Mouse (Mus musculus) adipocyte (in vitro differentiated cells): Measurements from ENCODE around the gene Tenm2.

ENCODE experiments used
- DNase-seq: peaks from one replicate; pipeline ENCODE4 v3.0.0-alpha.2; 2016; ENCODE audit warnings: low spot score

Tenm2 gene

GRCm38 (mm10) chr11:37079403-37079802 is 156.4 kb downstream of the Tenm2 start:
- DNase-seq: no peak

GRCm38 (mm10) chr11:37076989-37077598 is 158.7 kb downstream of the Tenm2 start:
- DNase-seq: no peak

- DNase-seq: no peak
Measured at GRCm38 (mm10) chr11:37075349-37075748, 160.4 kb downstream of the Tenm2 start.

- DNase-seq: no peak
Measured at GRCm38 (mm10) chr11:37065459-37065858, 170.3 kb downstream of the Tenm2 start.

GRCm38 (mm10) chr11:37046671-37047070 is 189.1 kb downstream of the Tenm2 start:
- DNase-seq: no peak

- DNase-seq: no peak
Measured at GRCm38 (mm10) chr11:37041259-37041658, 194.5 kb downstream of the Tenm2 start.

GRCm38 (mm10) chr11:37039283-37039682 is 196.5 kb downstream of the Tenm2 start:
- DNase-seq: no peak

- DNase-seq: no peak
Measured at GRCm38 (mm10) chr11:37031305-37032055, 204.3 kb downstream of the Tenm2 start.

- no peak for DNase-seq
Measured at GRCm38 (mm10) chr11:37011900-37012299, 223.9 kb downstream of the Tenm2 start.

- DNase-seq: no peak
Measured at GRCm38 (mm10) chr11:37009243-37009642, 226.5 kb downstream of the Tenm2 start.

- DNase-seq: no peak
Measured at GRCm38 (mm10) chr11:36997668-36998067, 238.1 kb downstream of the Tenm2 start.

- DNase-seq: no peak
Measured at GRCm38 (mm10) chr11:36990895-36991294, 244.9 kb downstream of the Tenm2 start.

GRCm38 (mm10) chr11:36988776-36989565 is 246.8 kb downstream of the Tenm2 start:
- no peak for DNase-seq

- DNase-seq: no peak
Measured at GRCm38 (mm10) chr11:36974142-36974541, 261.6 kb downstream of the Tenm2 start.

GRCm38 (mm10) chr11:36958102-36958501 is 277.7 kb downstream of the Tenm2 start:
- no peak for DNase-seq

- DNase-seq: no peak
Measured at GRCm38 (mm10) chr11:36941429-36941828, 294.3 kb downstream of the Tenm2 start.

- no peak for DNase-seq
Measured at GRCm38 (mm10) chr11:36940557-36941110, 295.1 kb downstream of the Tenm2 start.

- DNase-seq: no peak
Measured at GRCm38 (mm10) chr11:36929817-36930216, 305.9 kb downstream of the Tenm2 start.

- DNase-seq: no peak
Measured at GRCm38 (mm10) chr11:36926705-36927406, 308.9 kb downstream of the Tenm2 start.

- no peak for DNase-seq
Measured at GRCm38 (mm10) chr11:36919301-36919700, 316.5 kb downstream of the Tenm2 start.

GRCm38 (mm10) chr11:36911406-36911805 is 324.4 kb downstream of the Tenm2 start:
- DNase-seq: no peak

- DNase-seq: no peak
Measured at GRCm38 (mm10) chr11:36909036-36909435, 326.7 kb downstream of the Tenm2 start.
